ENCODE assay signal across 21 mouse cellular contexts in genomic region chr17:36273796-36274195, GRCm38 (mm10). TPM values are rescaled to one million over a fixed set of nuclear protein-coding genes. Genes with fewer than 3 reads are reported as not detected.
A peak's percentile ranks its signal among the peaks of the same experiment; 100 is the strongest.
DNase-seq lines count a peak whose midpoint lies in the region; ATAC-seq and TF ChIP-seq lines count a peak whose summit lies in the region.
"Had no signal": no experiment of that assay in that cellular context is flagged by ENCODE, and none has a peak within 500 bp of the region (broad histone marks: within the 10 kb centered on the region; RNA-seq: fewer than 3 reads in every experiment).

No protein-coding gene starts in this region.

- no peak overlapping the region for H3K4me2 ChIP-seq in lung, embryonic 16.5 days (ENCODE audit: low read depth, low read length)
- H3K4me2 ChIP-seq in lung, postnatal 0 days (replicated peaks; ENCODE audit: low read depth, low read length): no peak overlapping the region
- H3K4me2 ChIP-seq: heart, embryonic 15.5 days had no signal

- WGBS in lung, embryonic 16.5 days: 81% methylated on average over 4 of the region's 4 CpGs
- 77% methylated on average over 4 of the region's 4 CpGs for WGBS in lung, postnatal 0 days

- peak; percentile 29 for DNase-seq in heart, adult 11 months
- no peak for DNase-seq in heart, postnatal 10 days
- no peak for DNase-seq in lung, postnatal 0 days (ENCODE audit: low spot score)
- DNase-seq in thymus, postnatal 14 days: peak; percentile 50
- no peak for DNase-seq in heart, postnatal 4 days
- DNase-seq in right cerebral cortex, postnatal 10 days (ENCODE audit: low spot score in 2 of 2): no peak
- DNase-seq: adrenal gland, postnatal 14 days; cerebellum, adult 9-11 months; gastrocnemius, postnatal 25 days; kidney, postnatal 36 days; lung, postnatal 10 days had no signal

- TF ChIP-seq CTCF in lung, postnatal 0 days (IDR thresholded peaks at IDR 0.05): no peak
- no peak for TF ChIP-seq CTCF in embryonic fibroblast, embryonic 13.5 days (IDR thresholded peaks at IDR 0.05; ENCODE audit: borderline replicate concordance, insufficient read depth, low read length)

- no peaks in the 10 kb centered on the region for H3K9me3 ChIP-seq in lung, embryonic 16.5 days (ENCODE audit: control insufficient read depth, low read length)
- H3K9me3 ChIP-seq in lung, postnatal 0 days (ENCODE audit: low read length): no peaks in the 10 kb centered on the region
- H3K9me3 ChIP-seq: forebrain, embryonic 10.5 days; heart, embryonic 15.5 days had no signal

- H3K4me3 ChIP-seq in lung, embryonic 16.5 days (ENCODE audit: low read length): no peak overlapping the region
- H3K4me3 ChIP-seq in lung, postnatal 0 days (ENCODE audit: low read depth, low read length): no peak overlapping the region
- H3K4me3 ChIP-seq in embryonic fibroblast, embryonic 13.5 days (ENCODE audit: insufficient read depth, low read length): peak overlapping the region; percentile 8; the same call in 1 of the 2 replicates
- H3K4me3 ChIP-seq: heart, embryonic 15.5 days had no signal

- peaks cover 16% of the 10 kb centered on the region for H3K36me3 ChIP-seq in lung, embryonic 16.5 days (ENCODE audit: control insufficient read depth, insufficient read depth, low read length)
- peaks cover 9% of the 10 kb centered on the region; the same call in 1 of the 2 replicates for H3K36me3 ChIP-seq in lung, postnatal 0 days (ENCODE audit: insufficient read depth, low read length)
- H3K36me3 ChIP-seq: heart, embryonic 15.5 days had no signal

- TF ChIP-seq EP300 in lung, postnatal 0 days (IDR thresholded peaks at IDR 0.05): no peak

- no peak overlapping the region for H3K27ac ChIP-seq in lung, embryonic 16.5 days (ENCODE audit: low read length)
- no peak overlapping the region for H3K27ac ChIP-seq in lung, postnatal 0 days (ENCODE audit: low read length)
- no peak overlapping the region for H3K27ac ChIP-seq in embryonic fibroblast, embryonic 13.5 days (ENCODE audit: insufficient read depth, low read length)
- H3K27ac ChIP-seq: forebrain, embryonic 10.5 days; heart, embryonic 15.5 days had no signal

- 0 out of 2 replicates have a peak overlapping the region, but pooled peaks have one; percentile 18 for H3K9ac ChIP-seq in lung, embryonic 16.5 days (ENCODE audit: low read length)
- H3K9ac ChIP-seq in lung, postnatal 0 days (replicated peaks; ENCODE audit: low read depth): no peak overlapping the region
- H3K9ac ChIP-seq: heart, embryonic 15.5 days had no signal

- no peaks in the 10 kb centered on the region for H3K27me3 ChIP-seq in lung, embryonic 16.5 days (ENCODE audit: control insufficient read depth, insufficient read depth, low read depth, low read length)
- H3K27me3 ChIP-seq in lung, postnatal 0 days (replicated peaks; ENCODE audit: insufficient read depth, low read length): no peaks in the 10 kb centered on the region
- H3K27me3 ChIP-seq: heart, embryonic 15.5 days had no signal

- H3K4me1 ChIP-seq in lung, embryonic 16.5 days (replicated peaks; ENCODE audit: control insufficient read depth, insufficient read depth, low read length): peaks cover 27% of the 10 kb centered on the region
- peaks cover 13% of the 10 kb centered on the region; the same call in 1 of the 2 replicates for H3K4me1 ChIP-seq in lung, postnatal 0 days (ENCODE audit: insufficient read depth, low read depth, low read length)
- H3K4me1 ChIP-seq in embryonic fibroblast, embryonic 13.5 days (ENCODE audit: control insufficient read depth, insufficient read depth, low read length): peaks cover 10% of the 10 kb centered on the region; the same call in 1 of the 2 replicates

- ATAC-seq in lung, embryonic 16.5 days (ENCODE audit: low read depth): no peak
- ATAC-seq in lung, postnatal 0 days: no peak
- ATAC-seq: inflammation-experienced regulatory T-cells, adult 6 months had no signal

- TF ChIP-seq POLR2A in embryonic fibroblast, embryonic 13.5 days (IDR thresholded peaks at IDR 0.05; ENCODE audit: low read depth, low read length): no peak

- intact Hi-C loops in heart, postnatal 10 days (cut with DNase I): no loop called here

RNA-seq across cellular contexts. Expression of gene Trim39, which starts 1.7 kb away (rescaled TPM):
- total RNA-seq in heart, postnatal 10 days (2021): 1 to 10 TPM; 7.8 to 8.0 TPM
- polyA plus RNA-seq in lung, embryonic 16.5 days (2015; fragmentation: Nextera tagmentation; extraction: Ambion mirVana): 16.8 and 17.4 TPM in 2 replicates
- polyA plus RNA-seq in lung, postnatal 0 days (2015; fragmentation: Nextera tagmentation; extraction: Ambion mirVana): 9.2 and 10.4 TPM in 2 replicates
- 13.2 and 13.8 TPM in 2 replicates for polyA plus RNA-seq in embryonic fibroblast, embryonic 13.5 days (2011; ENCODE audit: insufficient read length, low read depth, missing spikeins)
- total RNA-seq in heart, postnatal 4 days (2021): 1 to 10 TPM; 8.3 TPM

RNA-seq across cellular contexts. Expression of gene H2-M10.2, which starts 12.5 kb away (rescaled TPM):
- not detected for total RNA-seq in heart, postnatal 10 days (2021)
- polyA plus RNA-seq in lung, embryonic 16.5 days (2015; fragmentation: Nextera tagmentation; extraction: Ambion mirVana): not detected in 2 replicates
- polyA plus RNA-seq in lung, postnatal 0 days (2015; fragmentation: Nextera tagmentation; extraction: Ambion mirVana): not detected in 2 replicates
- not detected in 2 replicates for polyA plus RNA-seq in embryonic fibroblast, embryonic 13.5 days (2011; ENCODE audit: insufficient read length, low read depth, missing spikeins)
- not detected for total RNA-seq in heart, postnatal 4 days (2021)
- total RNA-seq: adrenal gland, postnatal 14 days; gastrocnemius, postnatal 25 days; layer of hippocampus, postnatal 14 days had no signal
- polyA plus RNA-seq: frontal cortex, adult 2 months; heart, embryonic 15.5 days; inflammation-experienced regulatory T-cells, adult 6 months; spleen, adult 2 months had no signal

RNA-seq across cellular contexts. Expression of gene Rpp21, which starts 15.9 kb away (rescaled TPM):
- 10 to 100 TPM; 33.4 to 34.7 TPM for total RNA-seq in heart, postnatal 10 days (2021)
- polyA plus RNA-seq in lung, embryonic 16.5 days (2015; fragmentation: Nextera tagmentation; extraction: Ambion mirVana): 193 and 196 TPM in 2 replicates
- polyA plus RNA-seq in lung, postnatal 0 days (2015; fragmentation: Nextera tagmentation; extraction: Ambion mirVana): 129 and 146 TPM in 2 replicates
- polyA plus RNA-seq in embryonic fibroblast, embryonic 13.5 days (2011; ENCODE audit: insufficient read length, low read depth, missing spikeins): 19.5 and 20.3 TPM in 2 replicates
- total RNA-seq in heart, postnatal 4 days (2021): 10 to 100 TPM; 35.0 to 43.1 TPM

RNA-seq across cellular contexts. Expression of gene H2-M10.1, which starts 52.2 kb away (rescaled TPM):
- total RNA-seq in heart, postnatal 10 days (2021): not detected
- polyA plus RNA-seq in lung, embryonic 16.5 days (2015; fragmentation: Nextera tagmentation; extraction: Ambion mirVana): not detected in 2 replicates
- not detected in 2 replicates for polyA plus RNA-seq in lung, postnatal 0 days (2015; fragmentation: Nextera tagmentation; extraction: Ambion mirVana)
- not detected in 2 replicates for polyA plus RNA-seq in embryonic fibroblast, embryonic 13.5 days (2011; ENCODE audit: insufficient read length, low read depth, missing spikeins)
- total RNA-seq in heart, postnatal 4 days (2021): not detected
- total RNA-seq: adrenal gland, postnatal 14 days; gastrocnemius, postnatal 25 days; layer of hippocampus, postnatal 14 days had no signal
- polyA plus RNA-seq: forebrain, embryonic 10.5 days; frontal cortex, adult 2 months; heart, embryonic 15.5 days; inflammation-experienced regulatory T-cells, adult 6 months; limb, embryonic 11.5 days; neural tube, embryonic 14.5 days; spleen, adult 2 months had no signal

Comparison
In these comparisons a context has a peak if more than half of its experiments do, and no peak if none do; other contexts are left out.
1. DNase-seq: peak in heart, adult 11 months (single experiment) and thymus, postnatal 14 days (single experiment); none in heart, postnatal 10 days (0 of 2), lung, postnatal 0 days (single experiment), heart, postnatal 4 days (single experiment) and right cerebral cortex, postnatal 10 days (0 of 2).